ENCODE assay signal across 13 mouse cellular contexts in genomic region chr17:29236111-29236510, GRCm38 (mm10). TPM values are rescaled to one million over a fixed set of nuclear protein-coding genes. Genes with fewer than 3 reads are reported as not detected.
DNase-seq lines count a peak whose midpoint lies in the region; ATAC-seq lines count a peak whose summit lies in the region.
"Had no signal": no experiment of that assay in that cellular context is flagged by ENCODE, and none has a peak within 500 bp of the region (broad histone marks: within the 10 kb centered on the region; RNA-seq: fewer than 3 reads in every experiment).

No protein-coding gene starts in this region.

- H3K36me3 ChIP-seq in heart, embryonic 12.5 days, result no peaks in the 10 kb centered on the region
- H3K36me3 ChIP-seq in limb, embryonic 13.5 days, result no peaks in the 10 kb centered on the region
- H3K36me3 ChIP-seq in limb, embryonic 10.5 days, result no peaks in the 10 kb centered on the region
- H3K36me3 ChIP-seq in embryonic facial prominence, embryonic 14.5 days (ENCODE audit: control insufficient read depth, insufficient read depth, low read length), result no peaks in the 10 kb centered on the region
- H3K36me3 ChIP-seq in midbrain, embryonic 16.5 days (ENCODE audit: control insufficient read depth, insufficient read depth, low read length), result no peaks in the 10 kb centered on the region

- peak overlapping the region; percentile 100; the same call in 1 of the 2 replicates for H3K4me2 ChIP-seq in heart, embryonic 12.5 days
- H3K4me2 ChIP-seq in limb, embryonic 13.5 days (replicated peaks), result peak overlapping the region; percentile 96
- peak overlapping the region; percentile 99 for H3K4me2 ChIP-seq in embryonic facial prominence, embryonic 14.5 days (ENCODE audit: low read depth, low read length)
- peak overlapping the region; percentile 98 for H3K4me2 ChIP-seq in midbrain, embryonic 16.5 days (ENCODE audit: low read length)

- ATAC-seq in heart, embryonic 12.5 days (ENCODE audit: insufficient number of reproducible peaks, low FRiP score), result no peak
- no peak for ATAC-seq in limb, embryonic 13.5 days (ENCODE audit: low FRiP score, low read depth)
- no peak for ATAC-seq in embryonic facial prominence, embryonic 14.5 days (ENCODE audit: low read depth)
- ATAC-seq in midbrain, embryonic 16.5 days, result no peak

- peak overlapping the region; percentile 29; the same call in 1 of the 2 replicates for H3K9ac ChIP-seq in heart, embryonic 12.5 days
- no peak overlapping the region for H3K9ac ChIP-seq in limb, embryonic 13.5 days
- H3K9ac ChIP-seq in embryonic facial prominence, embryonic 14.5 days (ENCODE audit: low read depth, low read length), result no peak overlapping the region
- no peak overlapping the region for H3K9ac ChIP-seq in midbrain, embryonic 16.5 days (ENCODE audit: low read depth, low read length)

- peaks cover 30% of the 10 kb centered on the region for H3K4me1 ChIP-seq in heart, embryonic 12.5 days (replicated peaks)
- peaks cover 22% of the 10 kb centered on the region for H3K4me1 ChIP-seq in limb, embryonic 13.5 days
- peaks cover 40% of the 10 kb centered on the region for H3K4me1 ChIP-seq in limb, embryonic 10.5 days
- no peaks in the 10 kb centered on the region for H3K4me1 ChIP-seq in embryonic facial prominence, embryonic 14.5 days (ENCODE audit: control insufficient read depth, insufficient read depth, low read length)
- H3K4me1 ChIP-seq in midbrain, embryonic 16.5 days (ENCODE audit: control insufficient read depth, insufficient read depth, low read length), result peaks cover 23% of the 10 kb centered on the region

- no peak overlapping the region for H3K27ac ChIP-seq in heart, embryonic 12.5 days (ENCODE audit: poor library complexity, severe bottlenecking)
- no peak overlapping the region for H3K27ac ChIP-seq in limb, embryonic 13.5 days
- no peak overlapping the region for H3K27ac ChIP-seq in limb, embryonic 10.5 days
- no peak overlapping the region for H3K27ac ChIP-seq in embryonic facial prominence, embryonic 14.5 days (replicated peaks; ENCODE audit: low read depth, low read length)
- H3K27ac ChIP-seq in midbrain, embryonic 16.5 days (ENCODE audit: low read length), result no peak overlapping the region
- H3K27ac ChIP-seq: layer of hippocampus, adult 2 months had no signal

- peaks cover 62% of the 10 kb centered on the region for H3K27me3 ChIP-seq in heart, embryonic 12.5 days (replicated peaks)
- peaks cover 44% of the 10 kb centered on the region for H3K27me3 ChIP-seq in limb, embryonic 13.5 days
- peaks cover 60% of the 10 kb centered on the region for H3K27me3 ChIP-seq in limb, embryonic 10.5 days (ENCODE audit: low read depth, poor library complexity, severe bottlenecking)
- peaks cover 3% of the 10 kb centered on the region; the same call in 1 of the 2 replicates for H3K27me3 ChIP-seq in embryonic facial prominence, embryonic 14.5 days (replicated peaks; ENCODE audit: control insufficient read depth, insufficient read depth, low read length)
- peaks cover 5% of the 10 kb centered on the region; the same call in 1 of the 2 replicates for H3K27me3 ChIP-seq in midbrain, embryonic 16.5 days (ENCODE audit: control insufficient read depth, insufficient read depth, low read depth, low read length)

- DNase-seq in heart, adult 11 months, result no peak
- no peak for DNase-seq in limb, embryonic 10.5 days (ENCODE audit: low spot score)
- no peak for DNase-seq in embryonic facial prominence, embryonic 14.5 days (ENCODE audit: low spot score)
- DNase-seq in layer of hippocampus, adult 18-20 months (ENCODE audit: low spot score in 2 of 2), result no peak
- no peak for DNase-seq in kidney, adult 8-10 months
- DNase-seq: kidney, adult 11 months; lung, adult 18-20 months; right cerebral cortex, postnatal 4 days had no signal

- no peak overlapping the region for H3K4me3 ChIP-seq in heart, embryonic 12.5 days
- H3K4me3 ChIP-seq in limb, embryonic 13.5 days, result no peak overlapping the region; the same call in 1 of the 2 replicates
- H3K4me3 ChIP-seq in limb, embryonic 10.5 days, result no peak overlapping the region
- H3K4me3 ChIP-seq in embryonic facial prominence, embryonic 14.5 days (ENCODE audit: low read depth, low read length), result peak overlapping the region; percentile 70; the same call in 1 of the 2 replicates
- H3K4me3 ChIP-seq in midbrain, embryonic 16.5 days (ENCODE audit: low read depth, low read length), result no peak overlapping the region
- H3K4me3 ChIP-seq: layer of hippocampus, adult 2 months; megakaryocyte, embryonic 14.5 days had no signal

- WGBS in heart, embryonic 12.5 days, result 36% methylated on average over 7 of the region's 7 CpGs
- 54% methylated on average over 7 of the region's 7 CpGs for WGBS in limb, embryonic 13.5 days
- WGBS in limb, embryonic 10.5 days, result 48% methylated on average over 7 of the region's 7 CpGs
- WGBS in embryonic facial prominence, embryonic 14.5 days, result 56% methylated on average over 7 of the region's 7 CpGs
- 71% methylated on average over 7 of the region's 7 CpGs for WGBS in midbrain, embryonic 16.5 days

- H3K9me3 ChIP-seq in heart, embryonic 12.5 days (replicated peaks), result no peaks in the 10 kb centered on the region
- no peaks in the 10 kb centered on the region for H3K9me3 ChIP-seq in limb, embryonic 13.5 days
- H3K9me3 ChIP-seq in limb, embryonic 10.5 days (replicated peaks), result no peaks in the 10 kb centered on the region
- no peaks in the 10 kb centered on the region for H3K9me3 ChIP-seq in embryonic facial prominence, embryonic 14.5 days (ENCODE audit: control insufficient read depth, low read length)
- no peaks in the 10 kb centered on the region for H3K9me3 ChIP-seq in midbrain, embryonic 16.5 days (replicated peaks; ENCODE audit: control insufficient read depth, low read length, poor library complexity, severe bottlenecking)
- H3K9me3 ChIP-seq: megakaryocyte, embryonic 14.5 days had no signal

RNA-seq across cellular contexts. Expression of gene Cpne5, which starts 1.9 kb away (rescaled TPM):
- 20.4 and 24.1 TPM in 2 replicates for polyA plus RNA-seq in heart, embryonic 12.5 days (2016; fragmentation: Nextera tagmentation; extraction: Ambion mirVana)
- 10.4 and 12.7 TPM in 2 replicates for polyA plus RNA-seq in limb, embryonic 13.5 days (2015; fragmentation: Nextera tagmentation; extraction: Ambion mirVana)
- polyA plus RNA-seq in limb, embryonic 10.5 days (2016; fragmentation: Nextera tagmentation; extraction: Ambion mirVana), result 2.0 and 3.2 TPM in 2 replicates
- 12.4 and 17.1 TPM in 2 replicates for polyA plus RNA-seq in embryonic facial prominence, embryonic 14.5 days (2014; fragmentation: Nextera tagmentation; extraction: Ambion mirVana)
- polyA plus RNA-seq in midbrain, embryonic 16.5 days (2015; fragmentation: Nextera tagmentation; extraction: Ambion mirVana), result 43.6 and 55.8 TPM in 2 replicates
- total RNA-seq in layer of hippocampus, adult 18-20 months (2021), result 10 to 100 TPM; 37.5 to 37.8 TPM

RNA-seq across cellular contexts. Expression of gene Ppil1, which starts 27.9 kb away (rescaled TPM):
- polyA plus RNA-seq in heart, embryonic 12.5 days (2016; fragmentation: Nextera tagmentation; extraction: Ambion mirVana), result 101 and 112 TPM in 2 replicates
- 155 and 162 TPM in 2 replicates for polyA plus RNA-seq in limb, embryonic 13.5 days (2015; fragmentation: Nextera tagmentation; extraction: Ambion mirVana)
- 239 and 250 TPM in 2 replicates for polyA plus RNA-seq in limb, embryonic 10.5 days (2016; fragmentation: Nextera tagmentation; extraction: Ambion mirVana)
- 108 and 117 TPM in 2 replicates for polyA plus RNA-seq in embryonic facial prominence, embryonic 14.5 days (2014; fragmentation: Nextera tagmentation; extraction: Ambion mirVana)
- polyA plus RNA-seq in midbrain, embryonic 16.5 days (2015; fragmentation: Nextera tagmentation; extraction: Ambion mirVana), result 106 and 107 TPM in 2 replicates
- 10 to 100 TPM; 16.2 to 18.4 TPM for total RNA-seq in layer of hippocampus, adult 18-20 months (2021)

RNA-seq across cellular contexts. Expression of gene BC004004, which starts 32.5 kb away (rescaled TPM):
- 80.0 and 87.6 TPM in 2 replicates for polyA plus RNA-seq in heart, embryonic 12.5 days (2016; fragmentation: Nextera tagmentation; extraction: Ambion mirVana)
- 65.1 and 69.7 TPM in 2 replicates for polyA plus RNA-seq in limb, embryonic 13.5 days (2015; fragmentation: Nextera tagmentation; extraction: Ambion mirVana)
- 47.9 and 52.9 TPM in 2 replicates for polyA plus RNA-seq in limb, embryonic 10.5 days (2016; fragmentation: Nextera tagmentation; extraction: Ambion mirVana)
- polyA plus RNA-seq in embryonic facial prominence, embryonic 14.5 days (2014; fragmentation: Nextera tagmentation; extraction: Ambion mirVana), result 82.1 and 85.6 TPM in 2 replicates
- polyA plus RNA-seq in midbrain, embryonic 16.5 days (2015; fragmentation: Nextera tagmentation; extraction: Ambion mirVana), result 125 TPM in 2 replicates
- total RNA-seq in layer of hippocampus, adult 18-20 months (2021), result 10 to 100 TPM; 84.9 to 94.4 TPM
